Mouse (Mus musculus) thymus, postnatal 4 days (tissue): ENCODE measurements around the gene Tmem179.

ENCODE experiments used
- DNase-seq: peaks from one replicate; pipeline ENCODE4 v3.0.0; 2021

The Tmem179 gene

GRCm38 (mm10) chr12:112462423-112462822 lies 54.1 kb downstream of the Tmem179 start:
- DNase-seq: no peak

- no peak for DNase-seq
These were observed 58.7 kb downstream of the Tmem179 start for GRCm38 (mm10) chr12:112457839-112458238.

GRCm38 (mm10) chr12:112456144-112456713 lies 60.3 kb downstream of the Tmem179 start:
- no peak for DNase-seq

GRCm38 (mm10) chr12:112451826-112452225 lies 64.7 kb downstream of the Tmem179 start:
- DNase-seq: no peak

GRCm38 (mm10) chr12:112451381-112451780 lies 65.2 kb downstream of the Tmem179 start:
- no peak for DNase-seq

GRCm38 (mm10) chr12:112450883-112451282 lies 65.7 kb downstream of the Tmem179 start:
- peak; percentile 90 for DNase-seq
